ENCODE assay signal across 25 mouse cellular contexts in genomic region chr2:67489128-67489492, GRCm38 (mm10). TPM values are rescaled to one million over a fixed set of nuclear protein-coding genes. Genes with fewer than 3 reads are reported as not detected.
DNase-seq lines count a peak whose midpoint lies in the region; ATAC-seq and TF ChIP-seq lines count a peak whose summit lies in the region.
"Had no signal": no experiment of that assay in that cellular context is flagged by ENCODE, and none has a peak within 500 bp of the region (broad histone marks: within the 10 kb centered on the region; RNA-seq: fewer than 3 reads in every experiment).

No protein-coding gene starts in this region.

- no peak overlapping the region for H3K4me3 ChIP-seq in midbrain, embryonic 10.5 days
- H3K4me3 ChIP-seq in midbrain, embryonic 14.5 days (replicated peaks; ENCODE audit: low read depth, low read length): no peak overlapping the region
- H3K4me3 ChIP-seq in hindbrain, postnatal 0 days (ENCODE audit: low read length): no peak overlapping the region
- H3K4me3 ChIP-seq in neural tube, embryonic 14.5 days (ENCODE audit: low read depth, low read length): no peak overlapping the region
- H3K4me3 ChIP-seq: embryonic facial prominence, embryonic 13.5 days; gastrocnemius, adult 2 months; heart, embryonic 15.5 days; left cerebral cortex, adult 2 months; liver, embryonic 12.5 days had no signal

- TF ChIP-seq CTCF in hindbrain, postnatal 0 days (IDR thresholded peaks at IDR 0.05; ENCODE audit: low read depth): no peak

- H3K36me3 ChIP-seq in midbrain, embryonic 10.5 days: no peaks in the 10 kb centered on the region
- H3K36me3 ChIP-seq in midbrain, embryonic 14.5 days (ENCODE audit: control insufficient read depth, insufficient read depth, low read length): no peaks in the 10 kb centered on the region
- H3K36me3 ChIP-seq in hindbrain, postnatal 0 days (ENCODE audit: insufficient read depth, low read length): no peaks in the 10 kb centered on the region
- H3K36me3 ChIP-seq in neural tube, embryonic 14.5 days (ENCODE audit: control insufficient read depth, insufficient read depth, low read length): no peaks in the 10 kb centered on the region
- H3K36me3 ChIP-seq: embryonic facial prominence, embryonic 13.5 days; G1E; heart, embryonic 15.5 days; liver, embryonic 12.5 days had no signal

- WGBS in midbrain, embryonic 10.5 days: 68% methylated on average over 8 of the region's 8 CpGs
- WGBS in midbrain, embryonic 14.5 days: 50% methylated on average over 8 of the region's 8 CpGs
- 35% methylated on average over 8 of the region's 8 CpGs for WGBS in hindbrain, postnatal 0 days
- WGBS in neural tube, embryonic 14.5 days: 43% methylated on average over 8 of the region's 8 CpGs

- no peaks in the 10 kb centered on the region for H3K9me3 ChIP-seq in midbrain, embryonic 10.5 days (replicated peaks)
- no peaks in the 10 kb centered on the region for H3K9me3 ChIP-seq in midbrain, embryonic 14.5 days (ENCODE audit: control insufficient read depth, low read length)
- no peaks in the 10 kb centered on the region for H3K9me3 ChIP-seq in hindbrain, postnatal 0 days (ENCODE audit: low read length)
- no peaks in the 10 kb centered on the region for H3K9me3 ChIP-seq in neural tube, embryonic 14.5 days (ENCODE audit: control insufficient read depth, low read length)
- H3K9me3 ChIP-seq: embryonic facial prominence, embryonic 13.5 days; heart, embryonic 15.5 days; liver, embryonic 12.5 days had no signal

- no peak for DNase-seq in midbrain, embryonic 10.5 days (ENCODE audit: low spot score)
- DNase-seq in midbrain, embryonic 14.5 days: no peak
- peak; percentile 23 for DNase-seq in embryo, embryonic 11 days
- peak; percentile 7 for DNase-seq in hindbrain, postnatal 0 days (ENCODE audit: low spot score)
- DNase-seq in thymus, postnatal 25 days: no peak
- DNase-seq: cerebellum, adult 11 months; cerebellum, postnatal 36 days; gastrocnemius, adult 2 months; kidney, adult 11 months; kidney, postnatal 14 days; lung, embryonic 14.5 days; lung, postnatal 4 days had no signal

- H3K27me3 ChIP-seq in midbrain, embryonic 10.5 days (ENCODE audit: low read depth, poor library complexity, severe bottlenecking): no peaks in the 10 kb centered on the region
- no peaks in the 10 kb centered on the region for H3K27me3 ChIP-seq in midbrain, embryonic 14.5 days (ENCODE audit: control insufficient read depth, insufficient read depth, low read length)
- no peaks in the 10 kb centered on the region for H3K27me3 ChIP-seq in hindbrain, postnatal 0 days (ENCODE audit: insufficient read depth, low read length)
- no peaks in the 10 kb centered on the region for H3K27me3 ChIP-seq in neural tube, embryonic 14.5 days (ENCODE audit: control insufficient read depth, insufficient read depth, low read length)
- H3K27me3 ChIP-seq: embryonic facial prominence, embryonic 13.5 days; heart, embryonic 15.5 days; liver, embryonic 12.5 days had no signal

- ATAC-seq in midbrain, embryonic 14.5 days (ENCODE audit: low FRiP score, low TSS enrichment): no peak
- ATAC-seq in hindbrain, postnatal 0 days: no peak
- ATAC-seq in neural tube, embryonic 14.5 days (ENCODE audit: low read depth): peak; percentile 38
- ATAC-seq in monocyte, adult 5-6 weeks (replicated peaks; ENCODE audit: insufficient number of reproducible peaks, low FRiP score, low TSS enrichment, poor library complexity, severe bottlenecking): no peak
- ATAC-seq: liver, embryonic 12.5 days had no signal

- peak overlapping the region; percentile 74 for H3K27ac ChIP-seq in midbrain, embryonic 10.5 days (replicated peaks)
- no peak overlapping the region for H3K27ac ChIP-seq in midbrain, embryonic 14.5 days (replicated peaks; ENCODE audit: low read depth, low read length)
- H3K27ac ChIP-seq in hindbrain, postnatal 0 days: no peak overlapping the region
- H3K27ac ChIP-seq in neural tube, embryonic 14.5 days (ENCODE audit: low read depth, low read length): no peak overlapping the region
- H3K27ac ChIP-seq: embryonic facial prominence, embryonic 13.5 days; heart, embryonic 15.5 days; left cerebral cortex, adult 2 months; liver, embryonic 12.5 days; stomach, postnatal 0 days had no signal

- H3K9ac ChIP-seq in midbrain, embryonic 14.5 days (replicated peaks; ENCODE audit: low read length): no peak overlapping the region
- H3K9ac ChIP-seq in hindbrain, postnatal 0 days (replicated peaks; ENCODE audit: low read length): no peak overlapping the region
- H3K9ac ChIP-seq in neural tube, embryonic 14.5 days (replicated peaks; ENCODE audit: low read depth, low read length): no peak overlapping the region
- H3K9ac ChIP-seq: embryonic facial prominence, embryonic 13.5 days; heart, embryonic 15.5 days; liver, embryonic 12.5 days; lung, embryonic 14.5 days had no signal

- no peak overlapping the region for H3K4me2 ChIP-seq in midbrain, embryonic 14.5 days (ENCODE audit: low read length)
- peak overlapping the region; percentile 11; the same call in 1 of the 2 replicates for H3K4me2 ChIP-seq in hindbrain, postnatal 0 days (ENCODE audit: low read depth, low read length)
- no peak overlapping the region for H3K4me2 ChIP-seq in neural tube, embryonic 14.5 days (ENCODE audit: low read depth, low read length)
- H3K4me2 ChIP-seq: embryonic facial prominence, embryonic 13.5 days; heart, embryonic 15.5 days; liver, embryonic 12.5 days; lung, embryonic 14.5 days had no signal

- peaks cover 23% of the 10 kb centered on the region for H3K4me1 ChIP-seq in midbrain, embryonic 10.5 days
- no peaks in the 10 kb centered on the region for H3K4me1 ChIP-seq in midbrain, embryonic 14.5 days (ENCODE audit: control insufficient read depth, insufficient read depth, low read length)
- no peaks in the 10 kb centered on the region for H3K4me1 ChIP-seq in hindbrain, postnatal 0 days (ENCODE audit: insufficient read depth, low read length)
- H3K4me1 ChIP-seq in neural tube, embryonic 14.5 days (ENCODE audit: control insufficient read depth, insufficient read depth, low read length): 0 out of 2 replicates have a peak, but pooled peaks cover 2% of the 10 kb centered on the region
- H3K4me1 ChIP-seq: embryonic facial prominence, embryonic 13.5 days; heart, embryonic 15.5 days; liver, embryonic 12.5 days had no signal

RNA-seq across cellular contexts. Expression of gene Xirp2, which starts 43.3 kb away (rescaled TPM):
- not detected in 2 replicates for polyA plus RNA-seq in midbrain, embryonic 10.5 days (2016; fragmentation: Nextera tagmentation; extraction: Ambion mirVana)
- polyA plus RNA-seq in midbrain, embryonic 14.5 days (2014; fragmentation: Nextera tagmentation; extraction: Ambion mirVana): not detected in 2 replicates
- 0.04 TPM in 1 of 2 replicates, not detected in the other for total RNA-seq in hindbrain, postnatal 0 days (2014; rRNA removed)
- polyA plus RNA-seq in hindbrain, postnatal 0 days (2015; fragmentation: Nextera tagmentation; extraction: Ambion mirVana): not detected in 2 replicates
- 0.03 TPM in 1 of 2 replicates, not detected in the other for polyA plus RNA-seq in neural tube, embryonic 14.5 days (2014; fragmentation: Nextera tagmentation; extraction: Ambion mirVana)
- not detected in 3 replicates for total RNA-seq in monocyte, adult 5-6 weeks (2017)
- total RNA-seq: granulocyte monocyte progenitor cell, adult 5-6 weeks; hematopoietic stem cell, adult 5-6 weeks had no signal
- polyA plus RNA-seq: embryonic facial prominence, embryonic 13.5 days; G1E; limb, embryonic 11.5 days; liver, embryonic 12.5 days; lung, embryonic 14.5 days; spleen, adult 2 months had no signal

RNA-seq across cellular contexts. Expression of gene Gm26727, which starts 56.1 kb away (rescaled TPM):
- polyA plus RNA-seq in midbrain, embryonic 10.5 days (2016; fragmentation: Nextera tagmentation; extraction: Ambion mirVana): not detected in 2 replicates
- not detected in 2 replicates for polyA plus RNA-seq in midbrain, embryonic 14.5 days (2014; fragmentation: Nextera tagmentation; extraction: Ambion mirVana)
- total RNA-seq in hindbrain, postnatal 0 days (2014; rRNA removed): not detected in 2 replicates
- not detected in 2 replicates for polyA plus RNA-seq in hindbrain, postnatal 0 days (2015; fragmentation: Nextera tagmentation; extraction: Ambion mirVana)
- not detected in 2 replicates for polyA plus RNA-seq in neural tube, embryonic 14.5 days (2014; fragmentation: Nextera tagmentation; extraction: Ambion mirVana)
- total RNA-seq in monocyte, adult 5-6 weeks (2017): not detected in 3 replicates
- total RNA-seq: G1E; gastrocnemius, adult 2 months; granulocyte monocyte progenitor cell, adult 5-6 weeks; hematopoietic stem cell, adult 5-6 weeks; layer of hippocampus, adult 8-10 months; left cerebral cortex, adult 2 months had no signal
- polyA plus RNA-seq: embryonic facial prominence, embryonic 13.5 days; G1E; heart, embryonic 15.5 days; limb, embryonic 11.5 days; liver, embryonic 12.5 days; lung, embryonic 14.5 days; spleen, adult 2 months; stomach, postnatal 0 days had no signal

Comparison
In these comparisons a context has a peak if more than half of its experiments do, and no peak if none do; other contexts are left out.
1. DNase-seq: peak in embryo, embryonic 11 days (single experiment) and hindbrain, postnatal 0 days (single experiment); none in midbrain, embryonic 10.5 days (single experiment), midbrain, embryonic 14.5 days (single experiment) and thymus, postnatal 25 days (single experiment).